Mouse (Mus musculus) layer of hippocampus, postnatal 10 days (tissue): ENCODE measurements at regions not wholly inside any gene's neighbourhood (a gene's known extent, or its start where the extent isn't known, plus 50 kb on each side); places are given as distances from the start of the nearest gene placed in this dataset.
A peak's percentile ranks its signal among the peaks of the same experiment; 100 is the strongest.
"Not testable (repeated sequence)": the region's sequence is repeated elsewhere in the genome, so short reads cannot be mapped to it uniquely, and the experiment has no call there.

ENCODE experiments used
- DNase-seq, 2 experiments: peaks; one replicate each; pipeline ENCODE4 v3.0.0; 2021; ENCODE audit warnings: low spot score in 2 of 2

- no peak for DNase-seq
Measured at GRCm38 (mm10) chr10:99578366-99578765, 181.1 kb downstream of the Csl start.

- no peak for DNase-seq
Measured at GRCm38 (mm10) chr10:99580191-99580590, 179.3 kb downstream of the Csl start.

GRCm38 (mm10) chr10:99581074-99581473, 178.4 kb downstream of the Csl start:
- DNase-seq = no peak

- DNase-seq = no peak
Measured at GRCm38 (mm10) chr10:99584855-99585254, 174.6 kb downstream of the Csl start.

- peak in 1 of 2 experiments; percentile 41 for DNase-seq
Measured at GRCm38 (mm10) chr10:99592220-99592619, 167.2 kb downstream of the Csl start.

GRCm38 (mm10) chr10:99595659-99596058, 163.8 kb downstream of the Csl start:
- no peak for DNase-seq

- DNase-seq = not testable (repeated sequence)
Measured at GRCm38 (mm10) chr10:99599142-99600120, 160.0 kb downstream of the Csl start.

- no peak for DNase-seq
Measured at GRCm38 (mm10) chr10:99602331-99602730, 157.1 kb downstream of the Csl start.

- no peak for DNase-seq
Measured at GRCm38 (mm10) chr10:99604172-99604571, 155.3 kb downstream of the Csl start.

GRCm38 (mm10) chr10:99608477-99608876, 151.0 kb downstream of the Csl start:
- DNase-seq = no peak

GRCm38 (mm10) chr10:99609420-99609819, 150.0 kb downstream of the Csl start:
- DNase-seq = no peak

GRCm38 (mm10) chr10:99610890-99611289, 148.6 kb downstream of the Csl start:
- no peak for DNase-seq

- DNase-seq = no peak
Measured at GRCm38 (mm10) chr10:99614392-99615249, 144.8 kb downstream of the Csl start.

GRCm38 (mm10) chr10:99615371-99615770, 144.1 kb downstream of the Csl start:
- no peak for DNase-seq

- DNase-seq = peak; percentile 95 to 96
Measured at GRCm38 (mm10) chr10:99615779-99616178, 143.7 kb downstream of the Csl start.

- DNase-seq = no peak
Measured at GRCm38 (mm10) chr10:99617623-99618022, 141.8 kb downstream of the Csl start.

- DNase-seq = peak; percentile 80 to 84
Measured at GRCm38 (mm10) chr10:99619421-99620151, 139.9 kb downstream of the Csl start.

GRCm38 (mm10) chr10:99620489-99620888, 139.0 kb downstream of the Csl start:
- no peak for DNase-seq

GRCm38 (mm10) chr10:99627355-99627754, 132.1 kb downstream of the Csl start:
- no peak for DNase-seq

- DNase-seq = no peak
Measured at GRCm38 (mm10) chr10:99632250-99632985, 127.0 kb downstream of the Csl start.
